Mouse (Mus musculus) CH12.LX (cell line): Measurements from ENCODE around the gene Ube2v1. TPM values are rescaled to one million over a fixed set of nuclear protein-coding genes. Genes with fewer than 3 reads are reported as not detected.

Source experiments
- DNase-seq: peaks from one replicate; pipeline ENCODE4 v3.0.0-alpha.2; 2013; ENCODE audit errors: extremely low read depth
- H3K27ac ChIP-seq: 2 replicates; pipeline ENCODE4 v1.5.1; 2012; ENCODE audit warnings: low read depth, mild to moderate bottlenecking, control low read depth, moderate library complexity; ENCODE audit not compliant: insufficient read depth
- H3K27me3 ChIP-seq: replicated peaks from 2 replicates; pipeline ENCODE3; 2012; ENCODE audit warnings: inconsistent platforms
- H3K36me3 ChIP-seq, 2 experiments: replicated peaks in 1 of 2; 2 replicates each; pipeline versions ENCODE3 to v1.6.1; 2012; ENCODE audit warnings: inconsistent platforms in 1 of 2, low read length in 1 of 2, mild to moderate bottlenecking in 1 of 2, mixed read lengths in 1 of 2, moderate library complexity in 1 of 2; ENCODE audit not compliant: control insufficient read depth in 1 of 2, insufficient read depth in 1 of 2
- H3K4me1 ChIP-seq, 2 experiments: 2 replicates each; pipeline ENCODE4 v1.6.1; 2012; ENCODE audit warnings: inconsistent platforms in 1 of 2, moderate library complexity in 1 of 2; ENCODE audit not compliant: insufficient read depth in 2 of 2, control insufficient read depth in 1 of 2
- H3K4me2 ChIP-seq: 2 replicates; pipeline ENCODE4 v1.6.1; 2012; ENCODE audit warnings: low read depth, mild to moderate bottlenecking, control low read depth; ENCODE audit not compliant: poor library complexity, insufficient read depth, severe bottlenecking
- H3K4me3 ChIP-seq, 3 experiments: fragments of 150-350 bp in 1 of 3; sonication (generic) in 1 of 3; replicated peaks in 1 of 3; 2 replicates each; pipeline versions ENCODE3 to v1.5.1; 2011 to 2012; ENCODE audit warnings: low read depth in 2 of 3, low read length in 2 of 3, mild to moderate bottlenecking in 2 of 3, moderate library complexity in 2 of 3, control low read depth in 1 of 3, improper control_type of control experiment in 1 of 3, inconsistent platforms in 1 of 3, mixed read lengths in 1 of 3; ENCODE audit not compliant: poor library complexity in 1 of 3
- H3K79me2 ChIP-seq: replicated peaks from 2 replicates; pipeline ENCODE4 v1.6.1; 2012; ENCODE audit warnings: mild to moderate bottlenecking, moderate library complexity; ENCODE audit not compliant: control insufficient read depth, poor library complexity, insufficient read depth, severe bottlenecking; ENCODE audit errors: extremely low read depth
- H3K9ac ChIP-seq: 2 replicates; pipeline ENCODE4 v1.6.1; 2012; ENCODE audit warnings: low read depth, mild to moderate bottlenecking, control low read depth, moderate library complexity; ENCODE audit not compliant: insufficient read depth
- H3K9me3 ChIP-seq: replicated peaks from 2 replicates; pipeline ENCODE3; 2012; ENCODE audit warnings: low read length, inconsistent platforms, mixed read lengths
- BHLHE40 ChIP-seq: IDR thresholded peaks from 2 replicates; pipeline ENCODE4 v1.6.1; 2011; ENCODE audit warnings: mild to moderate bottlenecking, low read depth, low read length, improper control_type of control experiment
- CHD2 ChIP-seq: IDR thresholded peaks from 2 replicates; pipeline ENCODE4 v1.6.1; 2011; ENCODE audit warnings: low read length, improper control_type of control experiment
- CTCF ChIP-seq, 2 experiments: IDR thresholded peaks in 1 of 2; conservative IDR thresholded peaks in 1 of 2; 2 replicates each; pipeline ENCODE4 v1.5.1; 2011 to 2012; ENCODE audit warnings: low read depth in 2 of 2, low read length in 2 of 2, improper control_type of control experiment in 1 of 2, inconsistent platforms in 1 of 2, mild to moderate bottlenecking in 1 of 2, moderate library complexity in 1 of 2
- E2F4 ChIP-seq: IDR thresholded peaks from 2 replicates; pipeline ENCODE4 v1.6.1; 2011; ENCODE audit warnings: low read depth, low read length, improper control_type of control experiment; ENCODE audit not compliant: insufficient replicate concordance
- GABPA ChIP-seq: IDR thresholded peaks from 2 replicates; pipeline ENCODE4 v1.6.1; 2012; ENCODE audit warnings: low read depth, low read length, improper control_type of control experiment, inconsistent platforms; ENCODE audit not compliant: insufficient replicate concordance
- JUND ChIP-seq: conservative IDR thresholded peaks from 2 replicates; pipeline ENCODE4 v1.6.1; 2011; ENCODE audit warnings: low read depth, low read length, improper control_type of control experiment
- KAT2A ChIP-seq: IDR thresholded peaks from 2 replicates; pipeline ENCODE4 v1.6.1; 2012; ENCODE audit warnings: low read length, improper control_type of control experiment, inconsistent platforms; ENCODE audit not compliant: insufficient replicate concordance
- MEF2A ChIP-seq: IDR thresholded peaks from 2 replicates; pipeline ENCODE4 v1.6.1; 2014; ENCODE audit warnings: low read depth, mild to moderate bottlenecking, inconsistent platforms, low read length, improper control_type of control experiment, borderline replicate concordance
- MXI1 ChIP-seq: IDR thresholded peaks from 2 replicates; pipeline ENCODE4 v1.6.1; 2011; ENCODE audit warnings: mild to moderate bottlenecking, low read depth, low read length, improper control_type of control experiment
- NELFE ChIP-seq: IDR thresholded peaks from 2 replicates; pipeline ENCODE4 v1.6.1; 2011; ENCODE audit warnings: low read depth, low read length, improper control_type of control experiment
- PAX5 ChIP-seq: IDR thresholded peaks from 2 replicates; pipeline ENCODE4 v1.6.1; 2012; ENCODE audit warnings: low read length, inconsistent platforms, mixed read lengths
- SIN3A ChIP-seq: IDR thresholded peaks from 2 replicates; pipeline ENCODE4 v1.6.1; 2012; ENCODE audit warnings: low read length, improper control_type of control experiment, inconsistent platforms
- TBP ChIP-seq: conservative IDR thresholded peaks from 2 replicates; pipeline ENCODE4 v1.6.1; 2011; ENCODE audit warnings: low read depth, low read length, improper control_type of control experiment
- TCF12 ChIP-seq: IDR thresholded peaks from 2 replicates; pipeline ENCODE4 v1.6.1; 2014; ENCODE audit warnings: low read depth, mild to moderate bottlenecking, inconsistent platforms, low read length, improper control_type of control experiment
- USF2 ChIP-seq: conservative IDR thresholded peaks from 2 replicates; pipeline ENCODE4 v1.6.1; 2011; ENCODE audit warnings: low read depth, low read length, improper control_type of control experiment
- ZMIZ1 ChIP-seq: IDR thresholded peaks from 2 replicates; pipeline ENCODE4 v1.6.1; 2012; ENCODE audit warnings: low read depth, mild to moderate bottlenecking, inconsistent platforms, low read length, improper control_type of control experiment
- dilution Hi-C: fragments of 300-500 bp; cut with MboI; formaldehyde crosslinking; loops from 2 replicates; pipeline ENCODE4 v1.14.3; 2020; ENCODE audit warnings: low sequenced_read_pairs; ENCODE audit not compliant: extremely low pct_unique_long_range_greater_than_20kb, extremely low pct_ligation_motif_present
- in situ Hi-C: fragments of 300-500 bp; cut with MboI; formaldehyde crosslinking; loops from 3 replicates; pipeline ENCODE4 v1.14.3; 2019; ENCODE audit warnings: low sequenced_read_pairs, low pct_ligation_motif_present, low pct_unique_long_range_greater_than_20kb, mixed read lengths
- polyA plus RNA-seq: library from polyadenylated mRNA; unstranded; fragments of >175 nt; gene quantifications from 2 replicates; pipeline ENCODE4 v1.2.1, GENCODE M21; 2012; ENCODE audit warnings: low read depth; ENCODE audit not compliant: insufficient read length
- total RNA-seq, 2 experiments: library from RNA; depleted of rRNA; stranded (reverse); fragments of 300-350 nt in 1 of 2; fragments of >200 nt in 1 of 2; gene quantifications; 2 replicates each; pipeline ENCODE4 v1.2.3; 2012 to 2014

Ube2v1 gene
- total and polyA plus RNA-seq, 3 experiments, result 92.8 to 184 (median 126) TPM

DNA sequence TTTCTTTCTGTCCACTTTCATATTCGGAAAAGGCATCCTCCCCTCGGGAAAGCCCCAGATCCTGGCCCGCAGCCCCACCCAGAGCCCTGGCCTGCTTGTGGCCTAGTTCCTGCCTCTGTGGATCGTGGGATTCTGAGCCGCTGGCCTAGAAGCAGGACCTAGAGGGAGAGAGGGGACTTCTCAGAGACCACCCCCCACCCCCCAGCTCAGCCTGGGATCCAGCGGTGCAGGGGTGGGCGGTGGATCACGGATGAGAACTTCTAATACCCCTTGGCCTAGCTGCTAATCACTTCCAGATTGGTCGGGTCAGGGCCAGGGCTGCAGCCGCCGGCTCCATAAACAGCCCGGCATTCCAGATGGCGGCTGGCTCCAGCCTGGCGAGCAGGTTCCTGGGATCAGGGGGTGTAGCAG lies 36.1 kb downstream of the Ube2v1 start:
- no peak for DNase-seq
- Histone ChIP-seq H3K4me3 (no peak overlapping the region), H3K4me1 (peaks cover 0 to 22% of the 10 kb centered on the region in 2 experiments; a peak in 2 of 4 replicates), H3K9me3 (no peaks in the 10 kb centered on the region), H3K4me2 (no peak overlapping the region), H3K9ac (no peak overlapping the region)
- in situ Hi-C loops, result no loop called here
- dilution Hi-C loops, result no loop called here
- TF ChIP-seq SIN3A (no peak), USF2 (no peak), MEF2A (no peak), GABPA (no peak), JUND (no peak), MXI1 (no peak), TBP (no peak), KAT2A (no peak), ZMIZ1 (no peak), CHD2 (no peak), CTCF (conservative IDR thresholded peaks at IDR 0.05 in 1 of 2, IDR thresholded peaks at IDR 0.05 in 1 of 2; ENCODE audit: low read depth in 2 of 2, low read length in 2 of 2) (no peak)
- TF ChIP-seq, all 38 proteins: peak for 0
- Histone ChIP-seq H3K79me2 (no peaks in the 10 kb centered on the region), H3K36me3 (no peaks in the 10 kb centered on the region), H3K27ac (no peak overlapping the region), H3K27me3 (no peaks in the 10 kb centered on the region)

GRCm38 (mm10) chr2:167594444-167594934 lies 37.4 kb downstream of the Ube2v1 start:
- Histone ChIP-seq H3K9me3 (no peaks in the 10 kb centered on the region), H3K9ac (no peak overlapping the region), H3K4me3 (no peak overlapping the region), H3K4me1 (peaks cover 0 to 20% of the 10 kb centered on the region in 2 experiments; a peak in 2 of 4 replicates), H3K79me2 (no peaks in the 10 kb centered on the region), H3K27ac (no peak overlapping the region), H3K27me3 (no peaks in the 10 kb centered on the region), H3K4me2 (no peak overlapping the region), H3K36me3 (no peaks in the 10 kb centered on the region)
- no peak for TF ChIP-seq ZMIZ1
- TF ChIP-seq TCF12, result no peak
- no peak for TF ChIP-seq KAT2A
- no peak for TF ChIP-seq E2F4
- TF ChIP-seq BHLHE40, result no peak
- TF ChIP-seq PAX5, result no peak
- no peak for TF ChIP-seq NELFE
- no peak for TF ChIP-seq MEF2A
- no peak for DNase-seq
- dilution Hi-C loops (no loop called here), in situ Hi-C loops (no loop called here)
